Mouse (Mus musculus): Measurements from ENCODE around the gene Dppa2. TPM values are rescaled to one million over a fixed set of nuclear protein-coding genes. Genes with fewer than 3 reads are reported as not detected.
"Not testable (repeated sequence)": the region's sequence is repeated elsewhere in the genome, so short reads cannot be mapped to it uniquely, and the experiment has no call there.

Gene Dppa2
- polyA plus RNA-seq, 1 experiment, result 0.02 TPM

- no peaks in the 10 kb centered on the region for H3K27me3 ChIP-seq (ENCODE audit: control insufficient read depth, insufficient read depth, insufficient read length)
- H3K36me3 ChIP-seq (ENCODE audit: control insufficient read depth, insufficient read depth), result no peaks in the 10 kb centered on the region
- H3K79me2 ChIP-seq (ENCODE audit: control insufficient read depth, insufficient read depth), result no peaks in the 10 kb centered on the region
- H3K4me3 ChIP-seq (ENCODE audit: insufficient read depth, poor library complexity, severe bottlenecking), result no peak overlapping the region
- H3ac ChIP-seq (ENCODE audit: control insufficient read depth, insufficient read length, low read depth), result no peak overlapping the region
- TF ChIP-seq FOSL1 (IDR thresholded peaks at IDR 0.05; ENCODE audit: insufficient read depth, low read length, poor library complexity, severe bottlenecking) (no peak), MYOG (IDR thresholded peaks at IDR 0.05; ENCODE audit: control insufficient read depth, extremely low read depth, insufficient read length) (no peak), MYOD1 (IDR thresholded peaks at IDR 0.05; ENCODE audit: control insufficient read depth, insufficient read length, low read depth) (no peak), CTCF (IDR thresholded peaks at IDR 0.05; ENCODE audit: control insufficient read depth, insufficient read depth, insufficient read length) (no peak), MAX (IDR thresholded peaks at IDR 0.05) (no peak), CEBPB (IDR thresholded peaks at IDR 0.05; ENCODE audit: low read depth) (no peak), USF1 (IDR thresholded peaks at IDR 0.05; ENCODE audit: low read depth) (no peak)
- H3K79me3 ChIP-seq (ENCODE audit: low read depth), result no peaks in the 10 kb centered on the region
These were observed 275 bp downstream of the Dppa2 start for GRCm38 (mm10) chr16:48303983-48304382.

DNA sequence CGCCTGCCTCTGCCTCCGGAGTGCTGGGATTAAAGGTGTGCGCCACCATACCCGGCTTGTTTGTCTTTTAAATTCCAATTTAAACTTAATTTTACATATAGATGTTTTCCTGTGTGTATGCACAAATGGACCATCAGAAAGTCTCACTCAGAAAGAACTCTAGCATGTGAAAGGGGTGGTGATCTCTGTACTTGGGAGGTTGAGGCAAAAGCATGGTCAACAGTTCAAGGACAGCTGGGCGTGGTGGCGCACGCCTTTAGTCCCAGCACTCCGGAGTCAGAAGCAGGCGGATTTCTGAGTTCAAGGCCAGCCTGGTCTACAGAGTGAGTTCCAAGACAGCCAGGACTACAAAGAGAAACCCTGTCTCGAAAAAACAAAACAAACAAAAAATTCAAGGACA, 5.2 kb downstream of the Dppa2 start:
- H3K27me3 ChIP-seq (ENCODE audit: control insufficient read depth, insufficient read depth, insufficient read length); H3K4me3 ChIP-seq (ENCODE audit: insufficient read depth, poor library complexity, severe bottlenecking); H3K79me2 ChIP-seq (ENCODE audit: control insufficient read depth, insufficient read depth); H3ac ChIP-seq (ENCODE audit: control insufficient read depth, insufficient read length, low read depth); H3K79me3 ChIP-seq (ENCODE audit: low read depth); H3K36me3 ChIP-seq (ENCODE audit: control insufficient read depth, insufficient read depth): not testable (repeated sequence)

GRCm38 (mm10) chr16:48309912-48310630, 6.4 kb downstream of the Dppa2 start:
- no peak for TF ChIP-seq MYOD1 (IDR thresholded peaks at IDR 0.05; ENCODE audit: control insufficient read depth, insufficient read length, low read depth)
- TF ChIP-seq MAX (IDR thresholded peaks at IDR 0.05), result no peak
- no peak for TF ChIP-seq CEBPB (IDR thresholded peaks at IDR 0.05; ENCODE audit: low read depth)
- TF ChIP-seq MYOG (IDR thresholded peaks at IDR 0.05; ENCODE audit: control insufficient read depth, extremely low read depth, insufficient read length), result no peak
- TF ChIP-seq FOSL1 (IDR thresholded peaks at IDR 0.05; ENCODE audit: insufficient read depth, low read length, poor library complexity, severe bottlenecking), result no peak
- no peak for TF ChIP-seq CTCF (IDR thresholded peaks at IDR 0.05; ENCODE audit: control insufficient read depth, insufficient read depth, insufficient read length)
- TF ChIP-seq USF1 (IDR thresholded peaks at IDR 0.05; ENCODE audit: low read depth), result no peak
- Histone ChIP-seq H3K79me3 (ENCODE audit: low read depth) (no peaks in the 10 kb centered on the region), H3K79me2 (ENCODE audit: control insufficient read depth, insufficient read depth) (no peaks in the 10 kb centered on the region), H3K36me3 (ENCODE audit: control insufficient read depth, insufficient read depth) (no peaks in the 10 kb centered on the region), H3K4me3 (ENCODE audit: insufficient read depth, poor library complexity, severe bottlenecking) (no peak overlapping the region), H3K27me3 (ENCODE audit: control insufficient read depth, insufficient read depth, insufficient read length) (no peaks in the 10 kb centered on the region), H3ac (ENCODE audit: control insufficient read depth, insufficient read length, low read depth) (no peak overlapping the region)

DNA sequence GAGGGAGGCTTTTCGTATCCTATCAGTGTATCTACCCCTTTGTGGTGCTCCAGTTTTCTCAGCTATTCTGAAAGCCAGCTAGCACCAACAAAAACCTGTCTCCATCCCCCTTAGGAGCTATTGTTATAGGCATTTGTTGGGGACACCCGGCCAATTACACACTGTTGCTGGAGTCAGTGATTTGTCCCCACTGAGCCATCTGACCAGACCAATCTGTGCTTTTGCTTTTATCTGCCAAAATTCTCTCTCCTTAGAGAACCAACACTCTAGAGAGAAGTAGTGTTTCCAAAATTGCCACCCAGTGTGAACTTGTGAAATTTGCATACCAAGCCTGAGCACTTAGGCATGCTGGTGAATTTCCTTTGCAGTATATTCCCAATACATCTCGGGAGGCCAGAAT, 11.6 kb downstream of the Dppa2 start:
- no peaks in the 10 kb centered on the region for H3K36me3 ChIP-seq (ENCODE audit: control insufficient read depth, insufficient read depth)
- H3K79me2 ChIP-seq (ENCODE audit: control insufficient read depth, insufficient read depth), result no peaks in the 10 kb centered on the region
- no peak overlapping the region for H3ac ChIP-seq (ENCODE audit: control insufficient read depth, insufficient read length, low read depth)
- H3K4me3 ChIP-seq (ENCODE audit: insufficient read depth, poor library complexity, severe bottlenecking), result no peak overlapping the region
- TF ChIP-seq FOSL1 (IDR thresholded peaks at IDR 0.05; ENCODE audit: insufficient read depth, low read length, poor library complexity, severe bottlenecking) (no peak), MYOG (IDR thresholded peaks at IDR 0.05; ENCODE audit: control insufficient read depth, extremely low read depth, insufficient read length) (no peak), MAX (IDR thresholded peaks at IDR 0.05) (no peak), CTCF (IDR thresholded peaks at IDR 0.05; ENCODE audit: control insufficient read depth, insufficient read depth, insufficient read length) (no peak), CEBPB (IDR thresholded peaks at IDR 0.05; ENCODE audit: low read depth) (no peak), USF1 (IDR thresholded peaks at IDR 0.05; ENCODE audit: low read depth) (no peak), MYOD1 (IDR thresholded peaks at IDR 0.05; ENCODE audit: control insufficient read depth, insufficient read length, low read depth) (no peak)
- H3K27me3 ChIP-seq (ENCODE audit: control insufficient read depth, insufficient read depth, insufficient read length), result no peaks in the 10 kb centered on the region
- no peaks in the 10 kb centered on the region for H3K79me3 ChIP-seq (ENCODE audit: low read depth)

GRCm38 (mm10) chr16:48320781-48321180, 17.1 kb downstream of the Dppa2 start:
- no peaks in the 10 kb centered on the region for H3K79me2 ChIP-seq (ENCODE audit: control insufficient read depth, insufficient read depth)
- H3ac ChIP-seq (ENCODE audit: control insufficient read depth, insufficient read length, low read depth), result no peak overlapping the region
- H3K4me3 ChIP-seq (ENCODE audit: insufficient read depth, poor library complexity, severe bottlenecking), result no peak overlapping the region
- no peaks in the 10 kb centered on the region for H3K79me3 ChIP-seq (ENCODE audit: low read depth)
- TF ChIP-seq FOSL1 (IDR thresholded peaks at IDR 0.05; ENCODE audit: insufficient read depth, low read length, poor library complexity, severe bottlenecking), result no peak
- no peak for TF ChIP-seq CEBPB (IDR thresholded peaks at IDR 0.05; ENCODE audit: low read depth)
- TF ChIP-seq MAX (IDR thresholded peaks at IDR 0.05), result no peak
- no peak for TF ChIP-seq MYOD1 (IDR thresholded peaks at IDR 0.05; ENCODE audit: control insufficient read depth, insufficient read length, low read depth)
- TF ChIP-seq USF1 (IDR thresholded peaks at IDR 0.05; ENCODE audit: low read depth), result no peak
- TF ChIP-seq MYOG (IDR thresholded peaks at IDR 0.05; ENCODE audit: control insufficient read depth, extremely low read depth, insufficient read length), result no peak
- TF ChIP-seq CTCF (IDR thresholded peaks at IDR 0.05; ENCODE audit: control insufficient read depth, insufficient read depth, insufficient read length), result no peak
- no peaks in the 10 kb centered on the region for H3K27me3 ChIP-seq (ENCODE audit: control insufficient read depth, insufficient read depth, insufficient read length)
- H3K36me3 ChIP-seq (ENCODE audit: control insufficient read depth, insufficient read depth), result no peaks in the 10 kb centered on the region

- TF ChIP-seq CTCF (IDR thresholded peaks at IDR 0.05; ENCODE audit: control insufficient read depth, insufficient read depth, insufficient read length), result no peak
- no peak for TF ChIP-seq CEBPB (IDR thresholded peaks at IDR 0.05; ENCODE audit: low read depth)
- TF ChIP-seq FOSL1 (IDR thresholded peaks at IDR 0.05; ENCODE audit: insufficient read depth, low read length, poor library complexity, severe bottlenecking), result no peak
- no peak for TF ChIP-seq MYOG (IDR thresholded peaks at IDR 0.05; ENCODE audit: control insufficient read depth, extremely low read depth, insufficient read length)
- no peak for TF ChIP-seq MYOD1 (IDR thresholded peaks at IDR 0.05; ENCODE audit: control insufficient read depth, insufficient read length, low read depth)
These were observed 19.4 kb downstream of the Dppa2 start for GRCm38 (mm10) chr16:48323133-48323532.

More at GRCm38 (mm10) chr16:48323133-48323532, 19.4 kb downstream of the Dppa2 start:
- Histone ChIP-seq H3ac (ENCODE audit: control insufficient read depth, insufficient read length, low read depth) (no peak overlapping the region), H3K79me2 (ENCODE audit: control insufficient read depth, insufficient read depth) (no peaks in the 10 kb centered on the region), H3K4me3 (ENCODE audit: insufficient read depth, poor library complexity, severe bottlenecking) (no peak overlapping the region), H3K36me3 (ENCODE audit: control insufficient read depth, insufficient read depth) (no peaks in the 10 kb centered on the region), H3K79me3 (ENCODE audit: low read depth) (no peaks in the 10 kb centered on the region), H3K27me3 (ENCODE audit: control insufficient read depth, insufficient read depth, insufficient read length) (no peaks in the 10 kb centered on the region)

All from C2C12 (cell line).